Mouse (Mus musculus): ENCODE results near the gene Cubn.

The Cubn gene

GRCm38 (mm10) chr2:13408333-13408732 lies 83.3 kb downstream of the Cubn start:
- no peak for DNase-seq (ENCODE audit: low read depth, low spot score)

- no peak for DNase-seq (ENCODE audit: low read depth, low spot score)
Measured at GRCm38 (mm10) chr2:13407698-13408097, 83.9 kb downstream of the Cubn start.

GRCm38 (mm10) chr2:13407272-13407671 lies 84.3 kb downstream of the Cubn start:
- no peak for DNase-seq (ENCODE audit: low read depth, low spot score)

- no peak for DNase-seq (ENCODE audit: low read depth, low spot score)
Measured at GRCm38 (mm10) chr2:13404986-13405678, 86.5 kb downstream of the Cubn start.

GRCm38 (mm10) chr2:13400831-13401230 lies 90.8 kb downstream of the Cubn start:
- no peak for DNase-seq (ENCODE audit: low read depth, low spot score)

- DNase-seq (ENCODE audit: low read depth, low spot score) = no peak
Measured at GRCm38 (mm10) chr2:13399480-13400072, 92.0 kb downstream of the Cubn start.

- no peak for DNase-seq (ENCODE audit: low read depth, low spot score)
Measured at GRCm38 (mm10) chr2:13398955-13399354, 92.7 kb downstream of the Cubn start.

- no peak for DNase-seq (ENCODE audit: low read depth, low spot score)
Measured at GRCm38 (mm10) chr2:13398551-13398950, 93.1 kb downstream of the Cubn start.

GRCm38 (mm10) chr2:13396124-13396540 lies 95.5 kb downstream of the Cubn start:
- no peak for DNase-seq (ENCODE audit: low read depth, low spot score)

GRCm38 (mm10) chr2:13391018-13391417 lies 100.6 kb downstream of the Cubn start:
- no peak for DNase-seq (ENCODE audit: low read depth, low spot score)

GRCm38 (mm10) chr2:13386631-13387030 lies 105.0 kb downstream of the Cubn start:
- no peak for DNase-seq (ENCODE audit: low read depth, low spot score)

GRCm38 (mm10) chr2:13385542-13386345 lies 105.9 kb downstream of the Cubn start:
- DNase-seq (ENCODE audit: low read depth, low spot score) = no peak

- no peak for DNase-seq (ENCODE audit: low read depth, low spot score)
Measured at GRCm38 (mm10) chr2:13384775-13385541, 106.7 kb downstream of the Cubn start.

GRCm38 (mm10) chr2:13376166-13376565 lies 115.4 kb downstream of the Cubn start:
- DNase-seq (ENCODE audit: low read depth, low spot score) = no peak

GRCm38 (mm10) chr2:13373291-13373690 lies 118.3 kb downstream of the Cubn start:
- no peak for DNase-seq (ENCODE audit: low read depth, low spot score)

- DNase-seq (ENCODE audit: low read depth, low spot score) = no peak
Measured at GRCm38 (mm10) chr2:13372825-13373224, 118.8 kb downstream of the Cubn start.

- DNase-seq (ENCODE audit: low read depth, low spot score) = no peak
Measured at GRCm38 (mm10) chr2:13372256-13372824, 119.3 kb downstream of the Cubn start.

- no peak for DNase-seq (ENCODE audit: low read depth, low spot score)
Measured at GRCm38 (mm10) chr2:13371797-13372170, 119.8 kb downstream of the Cubn start.

- DNase-seq (ENCODE audit: low read depth, low spot score) = no peak
Measured at GRCm38 (mm10) chr2:13371072-13371796, 120.4 kb downstream of the Cubn start.

GRCm38 (mm10) chr2:13370556-13370955 lies 121.1 kb downstream of the Cubn start:
- no peak for DNase-seq (ENCODE audit: low read depth, low spot score)

- no peak for DNase-seq (ENCODE audit: low read depth, low spot score)
Measured at GRCm38 (mm10) chr2:13368517-13368916, 123.1 kb downstream of the Cubn start.

All from A20 (cell line).